Mouse (Mus musculus) heart, embryonic 14.5 days (tissue): Measurements from ENCODE around the gene Six1. TPM values are rescaled to one million over a fixed set of nuclear protein-coding genes. Genes with fewer than 3 reads are reported as not detected.

Source experiments
- ATAC-seq: fragments of 200-750 bp; cut with Nextera tagmentation; 2 replicates; pipeline ENCODE4 v1.8.0; 2017; ENCODE audit warnings: low read depth, moderate TSS enrichment; ENCODE audit not compliant: insufficient number of reproducible peaks, insufficient read depth, low FRiP score
- H3K27ac ChIP-seq, 2 experiments: fragments of 200-500 bp in 1 of 2; fragments of 300-500 bp in 1 of 2; sonication (generic) in 1 of 2; replicated peaks in 1 of 2; 2 replicates each; pipeline ENCODE4 v1.5.1; 2012 to 2014; ENCODE audit warnings: low read depth in 2 of 2, low read length in 2 of 2, control low read depth in 1 of 2, mild to moderate bottlenecking in 1 of 2, mixed read lengths in 1 of 2; ENCODE audit not compliant: control insufficient read depth in 1 of 2, insufficient read depth in 1 of 2
- H3K27me3 ChIP-seq: fragments of 300-500 bp; sonication (generic); 2 replicates; pipeline ENCODE4 v1.6.1; 2014; ENCODE audit warnings: mild to moderate bottlenecking, low read length, control low read depth; ENCODE audit not compliant: control insufficient read depth, insufficient read depth
- H3K36me3 ChIP-seq: fragments of 300-500 bp; sonication (generic); 2 replicates; pipeline ENCODE4 v1.6.1; 2014; ENCODE audit warnings: mild to moderate bottlenecking, control low read depth, low read length, mixed read lengths; ENCODE audit not compliant: control insufficient read depth, insufficient read depth
- H3K4me1 ChIP-seq, 2 experiments: fragments of 200-500 bp in 1 of 2; fragments of 300-500 bp in 1 of 2; sonication (generic) in 1 of 2; 2 replicates each; pipeline ENCODE4 v1.6.1; 2012 to 2014; ENCODE audit warnings: low read length in 2 of 2, control low read depth in 1 of 2, mixed read lengths in 1 of 2; ENCODE audit not compliant: control insufficient read depth in 2 of 2, insufficient read depth in 2 of 2
- H3K4me2 ChIP-seq: fragments of 300-500 bp; sonication (generic); 2 replicates; pipeline ENCODE4 v1.6.1; 2014; ENCODE audit warnings: mild to moderate bottlenecking, low read length
- H3K4me3 ChIP-seq, 2 experiments: fragments of 200-500 bp in 1 of 2; fragments of 300-500 bp in 1 of 2; sonication (generic) in 1 of 2; 2 replicates each; pipeline ENCODE4 v1.5.1; 2012 to 2014; ENCODE audit warnings: low read length in 2 of 2, mild to moderate bottlenecking in 2 of 2, control low read depth in 1 of 2, low read depth in 1 of 2, moderate library complexity in 1 of 2; ENCODE audit not compliant: control insufficient read depth in 1 of 2, insufficient read depth in 1 of 2
- H3K9ac ChIP-seq: fragments of 300-500 bp; sonication (generic); 2 replicates; pipeline ENCODE4 v1.6.1; 2014; ENCODE audit warnings: mild to moderate bottlenecking, low read length
- H3K9me3 ChIP-seq: fragments of 300-500 bp; sonication (generic); 2 replicates; pipeline ENCODE4 v1.6.1; 2016; ENCODE audit warnings: low read length, control low read depth; ENCODE audit not compliant: control insufficient read depth
- WGBS: fragments of 180-500 bp; shearing (Covaris S2); extraction: QIAGEN DNeasy Blood & Tissue Kit; methylation state at CpG from one replicate; pipeline ENCODE4 v1.1.7; 2014; 5-methylcytosine and 5-hydroxymethylcytosine counted together
- polyA plus RNA-seq: library from polyadenylated mRNA; unstranded; fragments of >200 nt; fragmentation: Nextera tagmentation; extraction: Ambion mirVana; gene quantifications from 2 replicates; pipeline ENCODE4 v1.2.1, GENCODE M21; 2014

Gene Six1
- polyA plus RNA-seq, 1 experiment from 2014 or later, result 0.27 TPM

GRCm38 (mm10) chr12:73055451-73055850 lies 1.8 kb upstream of the Six1 start:
- no peak for ATAC-seq
- H3K4me1 ChIP-seq, result peaks cover 0 to 12% of the 10 kb centered on the region in 2 experiments; a peak in 1 of 4 replicates
- H3K9ac ChIP-seq, result no peak overlapping the region
- peaks cover 47% of the 10 kb centered on the region for H3K27me3 ChIP-seq
- no peaks in the 10 kb centered on the region for H3K9me3 ChIP-seq
- H3K36me3 ChIP-seq, result no peaks in the 10 kb centered on the region
- 29% methylated on average over 5 of the region's 5 CpGs for whole genome bisulfite sequencing
- no peak overlapping the region for H3K4me3 ChIP-seq
- H3K27ac ChIP-seq, result no peak overlapping the region
- H3K4me2 ChIP-seq, result no peak overlapping the region

DNA sequence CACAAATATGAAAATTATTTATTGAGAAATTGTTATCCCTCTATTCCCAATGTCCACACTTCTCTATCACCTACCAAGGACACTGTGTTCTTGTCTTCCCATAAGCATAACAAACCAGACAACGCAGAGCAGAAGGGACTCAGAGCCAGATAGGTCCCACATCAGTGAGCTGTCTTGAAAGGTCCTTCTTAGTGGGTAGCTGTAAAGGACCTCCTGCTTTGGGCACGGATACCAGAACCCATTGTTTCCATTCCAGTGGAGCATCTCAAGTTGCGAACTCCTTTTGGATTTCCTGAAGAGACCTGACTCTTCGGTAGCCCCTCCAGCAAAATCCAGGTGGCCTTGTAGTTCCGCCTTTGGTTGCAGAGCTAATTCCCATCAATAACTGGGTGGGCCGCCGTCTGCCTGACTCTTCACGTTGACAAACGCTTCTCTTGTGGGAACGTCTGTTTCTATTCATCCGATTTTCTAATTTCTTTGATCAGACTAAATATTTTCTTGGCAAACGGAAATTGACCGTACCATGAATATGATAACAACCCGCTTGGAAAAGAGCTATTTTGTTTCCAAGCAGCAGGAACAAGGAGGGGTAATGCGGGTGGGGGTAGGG lies 994 bp upstream of the Six1 start:
- Histone ChIP-seq H3K9me3 (no peaks in the 10 kb centered on the region), H3K27me3 (peaks cover 54% of the 10 kb centered on the region), H3K4me1 (peaks cover 0 to 12% of the 10 kb centered on the region in 2 experiments; a peak in 1 of 4 replicates), H3K36me3 (no peaks in the 10 kb centered on the region), H3K27ac (no peak overlapping the region), H3K4me3 (peak overlapping the region in 1 of 2 experiments; percentile 61; a peak in 1 of 4 replicates), H3K4me2 (peak overlapping the region; percentile 72), H3K9ac (no peak overlapping the region)
- WGBS, result 30% methylated on average over 15 of the region's 15 CpGs
- ATAC-seq, result no peak

- peak overlapping the region; percentile 14 to 61 for H3K4me3 ChIP-seq
- no peaks in the 10 kb centered on the region for H3K9me3 ChIP-seq
- H3K4me2 ChIP-seq, result peak overlapping the region; percentile 72
- H3K4me1 ChIP-seq, result peaks cover 0 to 12% of the 10 kb centered on the region in 2 experiments; a peak in 1 of 4 replicates
- no peaks in the 10 kb centered on the region for H3K36me3 ChIP-seq
- no peak for ATAC-seq
- H3K9ac ChIP-seq, result peak overlapping the region; percentile 64; the same call in 1 of the 2 replicates
- H3K27ac ChIP-seq, result no peak overlapping the region
- 13% methylated on average over 34 of the region's 34 CpGs for WGBS
- H3K27me3 ChIP-seq, result peaks cover 72% of the 10 kb centered on the region
Measured at GRCm38 (mm10) chr12:73052651-73053591, 766 bp downstream of the Six1 start.

DNA sequence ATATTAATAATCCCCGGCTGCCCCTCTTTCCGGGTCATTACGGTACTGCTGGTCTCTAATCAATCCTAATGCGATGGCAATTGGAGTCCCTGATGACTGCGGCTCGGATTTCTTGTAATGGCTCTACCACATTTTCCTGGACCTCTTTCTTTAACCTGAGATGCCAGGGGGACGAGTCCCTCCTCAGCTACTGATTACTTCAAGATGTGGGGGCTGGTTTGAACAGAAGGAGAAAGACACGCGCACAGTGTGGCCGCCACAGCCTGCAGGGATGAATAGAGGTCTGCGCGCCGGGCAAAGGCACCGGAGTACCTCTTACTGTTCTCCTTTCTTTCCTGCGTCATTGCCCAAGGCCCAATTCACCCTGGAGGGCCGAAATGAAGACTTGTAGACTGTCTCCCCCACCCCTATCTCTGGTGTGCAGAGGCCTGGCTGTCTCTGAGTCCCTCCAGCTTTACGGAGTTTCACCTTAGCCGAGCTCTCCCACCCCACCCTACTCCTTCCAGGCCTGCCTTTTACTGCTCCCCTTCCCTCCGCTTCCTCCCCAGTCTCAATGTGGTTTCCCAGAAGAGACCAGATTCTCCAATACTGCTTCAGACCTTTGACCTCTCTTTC lies 1.5 kb downstream of the Six1 start:
- ATAC-seq, result no peak
- Histone ChIP-seq H3K27ac (no peak overlapping the region), H3K4me2 (peak overlapping the region; percentile 72), H3K9me3 (no peaks in the 10 kb centered on the region), H3K4me3 (peak overlapping the region in 1 of 2 experiments; percentile 61; a peak in 2 of 4 replicates), H3K9ac (no peak overlapping the region), H3K4me1 (peaks cover 0 to 12% of the 10 kb centered on the region in 2 experiments; a peak in 1 of 4 replicates), H3K27me3 (peaks cover 78% of the 10 kb centered on the region), H3K36me3 (no peaks in the 10 kb centered on the region)
- WGBS, result 8% methylated on average over 19 of the region's 19 CpGs

- WGBS, result 3% methylated on average over 15 of the region's 15 CpGs
- Histone ChIP-seq H3K9ac (no peak overlapping the region), H3K9me3 (no peaks in the 10 kb centered on the region), H3K27me3 (peaks cover 85% of the 10 kb centered on the region), H3K4me3 (no peak overlapping the region), H3K27ac (no peak overlapping the region), H3K4me2 (no peak overlapping the region), H3K36me3 (no peaks in the 10 kb centered on the region), H3K4me1 (peaks cover 3 to 20% of the 10 kb centered on the region in 2 experiments; a peak in 2 of 4 replicates)
- no peak for ATAC-seq
Measured at GRCm38 (mm10) chr12:73050811-73051580, 2.7 kb downstream of the Six1 start.

DNA sequence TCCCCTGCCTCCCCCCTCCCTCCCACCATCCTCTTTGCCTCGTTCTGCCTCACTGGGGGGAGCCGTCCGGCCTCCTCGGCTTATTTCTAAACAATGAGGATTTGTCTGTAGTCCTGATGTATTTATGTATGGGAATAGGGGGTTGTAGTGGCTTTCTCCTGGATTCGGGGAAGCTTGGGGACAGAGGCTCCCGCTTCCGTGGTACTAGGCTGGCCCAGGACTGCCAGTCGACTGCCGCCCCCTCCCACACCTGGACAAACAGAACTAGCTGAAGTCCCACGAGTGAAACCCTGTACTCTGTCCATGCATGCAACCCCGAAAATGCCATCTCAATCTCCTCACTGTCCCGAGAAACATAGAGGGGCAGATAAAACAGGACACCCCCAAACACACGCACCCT lies 3.4 kb downstream of the Six1 start:
- H3K4me1 ChIP-seq, result peaks cover 5 to 26% of the 10 kb centered on the region in 2 experiments; a peak in 3 of 4 replicates
- no peaks in the 10 kb centered on the region for H3K9me3 ChIP-seq
- H3K36me3 ChIP-seq, result no peaks in the 10 kb centered on the region
- peaks cover 86% of the 10 kb centered on the region for H3K27me3 ChIP-seq
- no peak overlapping the region for H3K4me2 ChIP-seq
- no peak overlapping the region for H3K27ac ChIP-seq
- H3K4me3 ChIP-seq, result no peak overlapping the region
- no peak for ATAC-seq
- H3K9ac ChIP-seq, result no peak overlapping the region
- 2% methylated on average over 13 of the region's 13 CpGs for WGBS
